Mouse (Mus musculus) embryonic facial prominence, embryonic 14.5 days (tissue): ENCODE results near the gene Foxp1. TPM values are rescaled to one million over a fixed set of nuclear protein-coding genes. Genes with fewer than 3 reads are reported as not detected.

Experiments used
- ATAC-seq: fragments of 200-750 bp; cut with Nextera tagmentation; 2 replicates; pipeline ENCODE4 v1.8.0; 2017; ENCODE audit warnings: low read depth, moderate number of reproducible peaks, moderate TSS enrichment
- DNase-seq: peaks from one replicate; pipeline ENCODE4 v3.0.0-alpha.2; 2015; ENCODE audit warnings: low spot score
- H3K27ac ChIP-seq: fragments of 300-500 bp; sonication (generic); replicated peaks from 2 replicates; pipeline ENCODE4 v1.5.1; 2014; ENCODE audit warnings: low read depth, mild to moderate bottlenecking, low read length, moderate library complexity
- H3K27me3 ChIP-seq: fragments of 300-500 bp; sonication (generic); replicated peaks from 2 replicates; pipeline ENCODE4 v1.6.1; 2014; ENCODE audit warnings: low read length; ENCODE audit not compliant: control insufficient read depth, insufficient read depth
- H3K36me3 ChIP-seq: fragments of 300-500 bp; sonication (generic); 2 replicates; pipeline ENCODE4 v1.6.1; 2014; ENCODE audit warnings: low read length, mixed read lengths; ENCODE audit not compliant: control insufficient read depth, insufficient read depth
- H3K4me1 ChIP-seq: fragments of 300-500 bp; sonication (generic); 2 replicates; pipeline ENCODE4 v1.6.1; 2014; ENCODE audit warnings: antibody characterized with exemption, low read length; ENCODE audit not compliant: control insufficient read depth, insufficient read depth
- H3K4me2 ChIP-seq: fragments of 300-500 bp; sonication (generic); 2 replicates; pipeline ENCODE4 v1.6.1; 2014; ENCODE audit warnings: low read depth, mild to moderate bottlenecking, low read length, moderate library complexity, mixed read lengths
- H3K4me3 ChIP-seq: fragments of 300-500 bp; sonication (generic); 2 replicates; pipeline ENCODE4 v1.5.1; 2014; ENCODE audit warnings: low read depth, mild to moderate bottlenecking, low read length
- H3K9ac ChIP-seq: fragments of 300-500 bp; sonication (generic); 2 replicates; pipeline ENCODE4 v1.6.1; 2014; ENCODE audit warnings: low read depth, mild to moderate bottlenecking, low read length, moderate library complexity, mixed read lengths
- H3K9me3 ChIP-seq: fragments of 300-500 bp; sonication (generic); 2 replicates; pipeline ENCODE4 v1.6.1; 2016; ENCODE audit warnings: low read length; ENCODE audit not compliant: control insufficient read depth
- WGBS: fragments of 180-500 bp; shearing (Covaris S2); extraction: QIAGEN DNeasy Blood & Tissue Kit; methylation state at CpG from one replicate; pipeline ENCODE4 v1.1.7; 2014; 5-methylcytosine and 5-hydroxymethylcytosine counted together
- polyA plus RNA-seq: library from polyadenylated mRNA; unstranded; fragments of >200 nt; fragmentation: Nextera tagmentation; extraction: Ambion mirVana; gene quantifications from 2 replicates; pipeline ENCODE4 v1.2.1, GENCODE M21; 2014

Gene Foxp1
- polyA plus RNA-seq, 1 experiment from 2014 or later, result 80.1 TPM

GRCm38 (mm10) chr6:99369156-99369555 lies 153.4 kb downstream of the Foxp1 start:
- H3K36me3 ChIP-seq, result no peaks in the 10 kb centered on the region
- 74% methylated on average over 3 of the region's 3 CpGs for WGBS
- DNase-seq, result no peak
- no peaks in the 10 kb centered on the region; the same call in 1 of the 2 replicates for H3K4me1 ChIP-seq
- no peak overlapping the region for H3K9ac ChIP-seq
- H3K27me3 ChIP-seq, result no peaks in the 10 kb centered on the region
- no peak overlapping the region for H3K4me2 ChIP-seq
- no peak for ATAC-seq
- H3K9me3 ChIP-seq, result no peaks in the 10 kb centered on the region
- no peak overlapping the region for H3K27ac ChIP-seq
- no peak overlapping the region for H3K4me3 ChIP-seq

DNA sequence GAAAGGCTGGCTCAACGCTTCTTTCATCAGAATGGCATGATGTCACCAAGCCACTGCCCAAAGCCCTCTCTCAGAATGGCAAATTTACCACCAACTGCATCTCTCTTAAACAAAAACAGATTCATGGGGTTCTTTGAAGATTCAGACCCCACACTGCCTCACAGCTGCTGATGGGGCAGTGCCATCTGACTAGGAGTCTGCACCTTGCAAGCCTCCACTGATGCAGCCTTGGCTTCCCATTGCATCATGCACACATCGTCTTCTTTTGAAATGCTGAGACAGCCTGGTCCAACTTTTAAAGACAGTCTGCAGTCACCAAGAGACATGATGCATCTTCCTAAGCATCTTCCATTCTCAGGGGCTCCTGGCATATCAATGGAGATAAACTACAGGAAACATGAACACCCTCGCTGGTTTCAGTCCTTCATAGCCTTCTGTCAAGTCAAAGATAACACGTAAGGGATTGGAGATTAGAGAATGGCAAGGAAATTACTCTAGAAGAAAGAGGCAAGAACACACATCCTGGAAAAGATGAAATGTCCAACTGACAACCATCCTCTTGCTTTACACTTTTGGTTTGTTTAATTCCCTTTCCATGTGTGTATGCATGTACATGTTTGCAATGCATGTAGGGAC lies 154.3 kb downstream of the Foxp1 start:
- Histone ChIP-seq H3K27ac (no peak overlapping the region), H3K9me3 (no peaks in the 10 kb centered on the region), H3K27me3 (no peaks in the 10 kb centered on the region), H3K4me2 (no peak overlapping the region), H3K36me3 (no peaks in the 10 kb centered on the region), H3K9ac (no peak overlapping the region), H3K4me3 (no peak overlapping the region), H3K4me1 (no peaks in the 10 kb centered on the region; the same call in 1 of the 2 replicates)
- WGBS, result 79% methylated on average over 4 of the region's 4 CpGs
- ATAC-seq, result no peak
- DNase-seq, result no peak

GRCm38 (mm10) chr6:99364545-99364944 lies 158.0 kb downstream of the Foxp1 start:
- Histone ChIP-seq H3K36me3 (no peaks in the 10 kb centered on the region), H3K27ac (no peak overlapping the region), H3K9ac (no peak overlapping the region), H3K27me3 (no peaks in the 10 kb centered on the region), H3K9me3 (no peaks in the 10 kb centered on the region), H3K4me2 (no peak overlapping the region), H3K4me1 (no peaks in the 10 kb centered on the region), H3K4me3 (no peak overlapping the region)
- ATAC-seq (no peak), DNase-seq (no peak)
- WGBS, result 41% methylated on average over 6 of the region's 6 CpGs

DNA sequence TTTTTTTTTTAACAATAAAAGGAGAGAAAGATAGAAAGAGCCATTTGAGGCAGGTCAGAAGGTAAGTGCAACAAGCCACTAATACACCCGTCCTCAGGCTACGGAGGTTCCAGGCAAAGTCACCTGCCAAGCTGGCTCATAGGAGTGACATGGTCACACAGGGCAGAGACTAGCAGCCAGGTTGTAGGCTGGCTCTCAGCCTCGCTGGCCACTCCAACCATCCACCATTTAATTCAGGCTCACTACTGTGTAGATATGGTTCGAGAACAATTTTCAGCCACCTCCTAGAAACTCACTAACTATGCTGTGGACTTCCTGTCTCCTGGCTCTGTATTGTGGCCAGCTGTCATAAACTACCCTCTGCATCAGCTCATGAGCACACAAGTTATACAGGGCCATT lies 161.9 kb downstream of the Foxp1 start:
- no peak overlapping the region for H3K4me2 ChIP-seq
- no peak overlapping the region for H3K27ac ChIP-seq
- H3K36me3 ChIP-seq, result no peaks in the 10 kb centered on the region
- H3K4me3 ChIP-seq, result no peak overlapping the region
- H3K9me3 ChIP-seq, result no peaks in the 10 kb centered on the region
- ATAC-seq (no peak), DNase-seq (no peak)
- no peaks in the 10 kb centered on the region for H3K27me3 ChIP-seq
- 88% methylated on average over 4 of the region's 4 CpGs for WGBS
- no peak overlapping the region for H3K9ac ChIP-seq
- no peaks in the 10 kb centered on the region for H3K4me1 ChIP-seq

GRCm38 (mm10) chr6:99359765-99360499 lies 162.6 kb downstream of the Foxp1 start:
- Histone ChIP-seq H3K9ac (no peak overlapping the region), H3K27me3 (no peaks in the 10 kb centered on the region), H3K4me2 (no peak overlapping the region), H3K36me3 (no peaks in the 10 kb centered on the region), H3K4me3 (no peak overlapping the region), H3K4me1 (no peaks in the 10 kb centered on the region), H3K9me3 (no peaks in the 10 kb centered on the region), H3K27ac (no peak overlapping the region)
- 77% methylated on average over 6 of the region's 6 CpGs for WGBS
- no peak for DNase-seq
- ATAC-seq, result no peak

DNA sequence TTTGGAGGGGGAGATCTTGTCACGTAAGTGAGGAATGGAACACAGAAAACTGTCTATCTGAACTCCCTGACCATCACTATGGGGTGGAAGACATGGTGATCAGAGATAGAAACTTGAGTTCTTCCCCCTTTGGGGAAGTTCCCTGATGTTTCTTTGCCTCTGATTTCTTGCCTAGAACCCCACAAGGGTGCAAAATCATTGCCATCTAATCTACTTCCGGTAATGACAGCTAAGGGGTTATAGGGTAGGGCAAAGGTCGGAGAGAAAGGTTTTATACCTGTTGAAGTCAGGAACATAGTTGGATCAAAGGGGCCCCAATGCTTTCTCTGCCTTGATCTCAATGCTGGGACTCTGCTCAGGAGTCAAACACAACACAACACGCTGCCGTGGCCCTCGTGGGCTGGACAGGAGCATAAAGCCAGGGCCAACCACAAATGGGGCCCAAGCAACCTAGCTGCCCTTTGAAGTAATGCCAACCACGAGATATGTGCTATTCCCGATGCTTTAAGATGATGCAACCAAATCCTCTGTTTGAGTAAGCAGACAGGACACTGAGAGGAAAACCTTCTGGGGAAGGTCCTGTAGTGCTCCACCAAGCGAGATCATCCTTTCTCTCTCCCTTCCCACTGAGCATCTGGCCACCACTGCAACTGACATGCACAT lies 163.4 kb downstream of the Foxp1 start:
- no peak overlapping the region for H3K27ac ChIP-seq
- H3K36me3 ChIP-seq, result no peaks in the 10 kb centered on the region
- WGBS, result 77% methylated on average over 9 of the region's 9 CpGs
- no peak for ATAC-seq
- H3K4me2 ChIP-seq, result no peak overlapping the region
- peaks cover 3% of the 10 kb centered on the region; the same call in 1 of the 2 replicates for H3K4me1 ChIP-seq
- H3K9me3 ChIP-seq, result no peaks in the 10 kb centered on the region
- no peak for DNase-seq
- no peaks in the 10 kb centered on the region for H3K27me3 ChIP-seq
- H3K9ac ChIP-seq, result no peak overlapping the region
- H3K4me3 ChIP-seq, result no peak overlapping the region

DNA sequence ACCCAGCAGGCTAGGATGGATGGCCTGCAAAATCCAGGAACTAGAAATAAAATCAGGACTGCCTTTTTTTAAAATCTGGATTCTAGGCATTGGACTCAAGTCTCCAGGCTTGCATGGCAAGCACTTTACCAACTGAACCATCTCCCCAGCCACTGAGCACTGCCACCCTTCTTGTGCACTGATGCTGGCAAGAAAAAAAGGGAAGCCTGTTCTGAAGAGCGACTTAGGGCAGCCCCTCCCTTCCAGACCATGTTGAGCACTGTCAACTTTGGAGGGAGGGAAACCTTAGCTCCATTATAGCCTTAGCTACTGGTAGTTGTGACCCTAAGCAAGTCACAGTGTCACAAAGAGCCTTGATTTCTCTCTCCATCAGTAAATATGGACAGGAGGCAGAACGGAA lies 164.6 kb downstream of the Foxp1 start:
- H3K27ac ChIP-seq, result no peak overlapping the region
- 91% methylated on average over 2 of the region's 2 CpGs for WGBS
- ATAC-seq (no peak), DNase-seq (no peak)
- no peak overlapping the region for H3K4me3 ChIP-seq
- no peak overlapping the region for H3K4me2 ChIP-seq
- H3K27me3 ChIP-seq, result no peaks in the 10 kb centered on the region
- peaks cover 8% of the 10 kb centered on the region; the same call in 1 of the 2 replicates for H3K4me1 ChIP-seq
- H3K36me3 ChIP-seq, result no peaks in the 10 kb centered on the region
- H3K9ac ChIP-seq, result no peak overlapping the region
- H3K9me3 ChIP-seq, result no peaks in the 10 kb centered on the region

- H3K27me3 ChIP-seq, result no peaks in the 10 kb centered on the region; the same call in 1 of the 2 replicates
- H3K9ac ChIP-seq, result no peak overlapping the region
- H3K4me3 ChIP-seq, result no peak overlapping the region
- WGBS, result 29% methylated on average over 2 of the region's 2 CpGs
- no peak overlapping the region; the same call in 1 of the 2 replicates for H3K4me2 ChIP-seq
- no peak for ATAC-seq
- no peaks in the 10 kb centered on the region for H3K9me3 ChIP-seq
- H3K36me3 ChIP-seq, result no peaks in the 10 kb centered on the region
- no peak for DNase-seq
- H3K4me1 ChIP-seq, result peaks cover 8% of the 10 kb centered on the region; the same call in 1 of the 2 replicates
- no peak overlapping the region for H3K27ac ChIP-seq
These were observed 168.2 kb downstream of the Foxp1 start for GRCm38 (mm10) chr6:99354338-99354737.
